Mouse (Mus musculus): Measurements from ENCODE around the gene Zfpl1. TPM values are rescaled to one million over a fixed set of nuclear protein-coding genes. Genes with fewer than 3 reads are reported as not detected.

Gene Zfpl1
- total RNA-seq, 2 experiments from 2014 or later, result 16.4 to 19.4 TPM

DNA sequence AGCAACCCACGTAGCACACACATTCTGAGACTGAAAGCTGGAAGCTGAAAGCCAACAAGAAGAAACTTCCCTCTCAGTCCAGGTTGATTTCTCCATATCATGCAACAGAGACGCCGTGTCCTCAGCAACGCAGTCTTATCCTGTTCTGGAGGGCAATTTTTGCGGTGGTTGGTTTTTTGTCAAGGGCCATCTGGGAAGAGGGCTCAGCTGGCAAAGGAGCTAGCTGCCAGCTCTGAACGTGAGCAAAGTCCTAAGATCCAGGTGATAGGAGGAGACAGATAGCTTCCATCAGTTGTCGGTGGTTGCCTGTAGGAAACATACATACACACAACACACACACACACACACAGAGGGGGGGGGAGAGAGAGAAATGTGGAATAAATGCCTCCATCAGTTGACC, 46.4 kb downstream of the Zfpl1 start:
- no peak for DNase-seq (ENCODE audit: low spot score)
- intact Hi-C loops (cut with DNase I), result no loop called here

DNA sequence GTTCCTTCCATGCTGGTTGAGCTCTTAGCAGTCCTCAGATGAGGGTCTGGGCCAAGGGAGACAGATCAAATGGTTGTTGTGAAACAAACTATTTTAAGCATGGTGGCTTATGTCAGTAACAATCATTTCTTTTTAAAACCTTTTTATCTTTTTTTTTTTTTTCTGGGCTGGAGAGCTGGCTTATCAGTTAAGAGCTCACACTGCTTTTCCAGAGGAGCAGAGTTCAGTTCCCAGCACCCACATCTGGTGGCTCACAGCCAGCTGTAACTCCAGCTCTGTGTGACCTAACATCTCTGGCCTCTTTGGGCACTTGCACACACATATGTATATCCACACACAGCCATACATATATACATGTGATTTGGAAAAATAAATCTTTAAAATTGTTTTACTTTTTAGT, 47.1 kb downstream of the Zfpl1 start:
- intact Hi-C loops (cut with DNase I), result no loop called here
- DNase-seq (ENCODE audit: low spot score), result no peak

DNA sequence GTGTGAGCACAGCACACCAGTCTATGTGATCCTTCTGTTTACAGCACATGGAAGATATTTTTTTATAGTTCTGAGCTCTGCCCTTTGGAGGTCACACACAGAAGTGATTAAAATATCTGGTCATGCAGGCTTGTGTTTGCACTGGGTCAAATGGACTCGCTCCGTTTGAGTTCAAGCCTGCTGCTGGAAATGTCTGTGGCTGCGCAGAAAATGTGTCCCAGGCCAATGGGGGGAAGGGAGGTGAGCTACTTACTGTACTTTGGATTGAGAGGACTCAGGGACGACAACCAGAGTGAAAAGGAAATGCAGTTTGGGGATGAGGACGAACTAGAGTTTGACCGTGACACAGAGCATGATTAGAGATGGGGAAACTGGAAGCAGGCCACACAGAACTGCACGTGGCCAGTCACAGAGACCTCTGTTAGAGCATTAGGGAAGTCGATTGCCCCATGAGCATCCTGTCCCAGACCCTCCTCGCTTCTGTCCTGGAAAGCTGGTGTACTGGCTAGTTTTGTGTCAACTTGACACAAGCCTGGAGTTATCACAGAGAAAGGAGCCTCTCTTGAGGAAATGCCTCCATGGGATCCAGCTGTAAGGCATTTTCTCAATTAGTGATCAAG, 48.7 kb downstream of the Zfpl1 start:
- intact Hi-C loops (cut with DNase I), result no loop called here

More for the DNA sequence above, 48.7 kb downstream of the Zfpl1 start:
- no peak for DNase-seq (ENCODE audit: low spot score)

Small RNAs within 50 kb of the gene (microRNA-seq; reads per million reads assigned to microRNA genes)
- gene Mir6988, result 0.83 reads per million

Other genes starting within 250 kb of the Zfpl1 start
- gene Frmd8, start 209.7 kb downstream of the Zfpl1 start, total RNA-seq (2021), result 10 to 100 TPM in 1 of 2 experiments, 1 to 10 TPM in 1; 8.9 to 11.1 TPM
- gene Slc25a45, start 207.1 kb downstream of the Zfpl1 start, total RNA-seq (2021), result 1 to 10 TPM; 3.5 to 4.1 TPM
- under 1 TPM; 0.22 to 0.68 TPM for gene Tigd3, start 190.8 kb downstream of the Zfpl1 start, total RNA-seq (2021)
- gene Dpf2, start 171.9 kb downstream of the Zfpl1 start, total RNA-seq (2021), result 10 to 100 TPM; 87.4 to 96.1 TPM
- gene Cdc42ep2, start 160.1 kb downstream of the Zfpl1 start, total RNA-seq (2021), result 1 to 10 TPM; 9.1 to 9.8 TPM
- 10 to 100 TPM in 1 of 2 experiments, 1 to 10 TPM in 1; 8.9 to 11.2 TPM for gene Pola2, start 120.8 kb downstream of the Zfpl1 start, total RNA-seq (2021)
- not detected for gene Slc22a20, start 98.8 kb downstream of the Zfpl1 start, total RNA-seq (2021)
- 10 to 100 TPM; 27.5 to 32.8 TPM for gene Capn1, start 69.1 kb downstream of the Zfpl1 start, total RNA-seq (2021)
- 10 to 100 TPM; 20.6 to 22.4 TPM for gene Syvn1, start 38.4 kb downstream of the Zfpl1 start, total RNA-seq (2021)
- 10 to 100 TPM; 39.0 to 39.2 TPM for gene Mrpl49, start 27.2 kb downstream of the Zfpl1 start, total RNA-seq (2021)
- gene Fau, start 27.1 kb downstream of the Zfpl1 start, total RNA-seq (2021), result 100 to 1,000 TPM; 499 to 563 TPM
- gene Znhit2, start 23.8 kb downstream of the Zfpl1 start, total RNA-seq (2021), result 10 to 100 TPM; 11.9 to 12.4 TPM
- 1 to 10 TPM; 4.2 to 5.1 TPM for gene Tm7sf2, start 16.6 kb downstream of the Zfpl1 start, total RNA-seq (2021)
- 10 to 100 TPM; 23.0 to 25.3 TPM for gene Vps51, start 7.7 kb downstream of the Zfpl1 start, total RNA-seq (2021)
- not detected for gene Tmem262, start 4.9 kb downstream of the Zfpl1 start, total RNA-seq (2021)
- gene Gm28374, start 2.7 kb downstream of the Zfpl1 start, total RNA-seq (2021), result not detected
- gene Cdca5, start within 50 bp of the Zfpl1 start, total RNA-seq (2021), result under 1 TPM; 0.21 to 0.42 TPM
- gene AC131692.1, start 9.5 kb upstream of the Zfpl1 start, total RNA-seq (2021), result not detected
- gene Naaladl1, start 20.8 kb upstream of the Zfpl1 start, total RNA-seq (2021), result not detected
- gene Sac3d1, start 33.7 kb upstream of the Zfpl1 start, total RNA-seq (2021), result 1 to 10 TPM; 7.9 to 8.5 TPM
- gene Snx15, start 43.3 kb upstream of the Zfpl1 start, total RNA-seq (2021), result 10 to 100 TPM; 13.7 to 15.1 TPM
- under 1 TPM; 0.78 to 0.87 TPM for gene Batf2, start 56.0 kb upstream of the Zfpl1 start, total RNA-seq (2021)
- 10 to 100 TPM; 54.4 to 58.4 TPM for gene Arl2, start 56.6 kb upstream of the Zfpl1 start, total RNA-seq (2021)
- gene Majin, start 99.4 kb upstream of the Zfpl1 start, total RNA-seq (2021), result not detected
- gene Gpha2, start 141.4 kb upstream of the Zfpl1 start, total RNA-seq (2021), result not detected
- gene Ppp2r5b, start 150.9 kb upstream of the Zfpl1 start, total RNA-seq (2021), result 10 to 100 TPM; 33.6 to 38.0 TPM
- gene Atg2a, start 156.7 kb upstream of the Zfpl1 start, total RNA-seq (2021), result 10 to 100 TPM; 22.0 to 22.2 TPM
- 100 to 1,000 TPM; 119 to 139 TPM for gene Ehd1, start 191.8 kb upstream of the Zfpl1 start, total RNA-seq (2021)
- 10 to 100 TPM in 1 of 2 experiments, 1 to 10 TPM in 1; 9.4 to 12.0 TPM for gene Cdc42bpg, start 221.5 kb upstream of the Zfpl1 start, total RNA-seq (2021)

Data from heart, postnatal 25 days (tissue).